Mouse (Mus musculus): ENCODE data around the gene Zfp94. TPM values are rescaled to one million over a fixed set of nuclear protein-coding genes. Genes with fewer than 3 reads are reported as not detected.
A peak's percentile ranks its signal among the peaks of the same experiment; 100 is the strongest.
"Not testable (repeated sequence)": the region's sequence is repeated elsewhere in the genome, so short reads cannot be mapped to it uniquely, and the experiment has no call there.

The Zfp94 gene
- polyA plus RNA-seq, 1 experiment from 2014 or later, result 10.4 TPM

GRCm38 (mm10) chr7:24290106-24290693 is 26.3 kb downstream of the Zfp94 start:
- Histone ChIP-seq H3K4me3 (no peak overlapping the region), H3K9ac (no peak overlapping the region), H3K4me2 (no peak overlapping the region), H3K9me3 (no peaks in the 10 kb centered on the region), H3K36me3 (peaks cover 57% of the 10 kb centered on the region), H3K27me3 (no peaks in the 10 kb centered on the region), H3K4me1 (no peaks in the 10 kb centered on the region), H3K27ac (no peak overlapping the region)
- WGBS, result 89% methylated on average over 4 of the region's 4 CpGs
- no peak for ATAC-seq (ENCODE audit: borderline replicate concordance, extremely low read depth, low FRiP score, low TSS enrichment)

- H3K9me3 ChIP-seq, result no peaks in the 10 kb centered on the region
- no peaks in the 10 kb centered on the region for H3K27me3 ChIP-seq
- H3K4me3 ChIP-seq, result no peak overlapping the region
- WGBS, result 85% methylated on average over 6 of the region's 6 CpGs
- H3K27ac ChIP-seq, result no peak overlapping the region
- H3K9ac ChIP-seq, result no peak overlapping the region
- no peak for ATAC-seq (ENCODE audit: borderline replicate concordance, extremely low read depth, low FRiP score, low TSS enrichment)
- peaks cover 42% of the 10 kb centered on the region for H3K36me3 ChIP-seq
- H3K4me1 ChIP-seq, result no peaks in the 10 kb centered on the region
- H3K4me2 ChIP-seq, result no peak overlapping the region
These were observed 28.0 kb downstream of the Zfp94 start for GRCm38 (mm10) chr7:24288512-24288911.

GRCm38 (mm10) chr7:24287670-24288069 is 28.8 kb downstream of the Zfp94 start:
- no peak overlapping the region for H3K9ac ChIP-seq
- H3K36me3 ChIP-seq, result peaks cover 35% of the 10 kb centered on the region
- 80% methylated on average over 5 of the region's 5 CpGs for WGBS
- no peak for ATAC-seq (ENCODE audit: borderline replicate concordance, extremely low read depth, low FRiP score, low TSS enrichment)
- no peak overlapping the region for H3K27ac ChIP-seq
- H3K4me1 ChIP-seq, result no peaks in the 10 kb centered on the region
- no peaks in the 10 kb centered on the region for H3K27me3 ChIP-seq
- H3K4me2 ChIP-seq, result no peak overlapping the region
- H3K4me3 ChIP-seq, result no peak overlapping the region
- no peaks in the 10 kb centered on the region for H3K9me3 ChIP-seq

GRCm38 (mm10) chr7:24286916-24287315 is 29.6 kb downstream of the Zfp94 start:
- Histone ChIP-seq H3K27ac (no peak overlapping the region), H3K9ac (no peak overlapping the region), H3K27me3 (no peaks in the 10 kb centered on the region), H3K4me1 (no peaks in the 10 kb centered on the region), H3K4me2 (no peak overlapping the region), H3K9me3 (no peaks in the 10 kb centered on the region), H3K4me3 (no peak overlapping the region), H3K36me3 (peaks cover 28% of the 10 kb centered on the region)
- no peak for ATAC-seq (ENCODE audit: borderline replicate concordance, extremely low read depth, low FRiP score, low TSS enrichment)
- WGBS, result 70% methylated on average over 4 of the region's 4 CpGs

GRCm38 (mm10) chr7:24286090-24286489 is 30.4 kb downstream of the Zfp94 start:
- Histone ChIP-seq H3K9me3 (no peaks in the 10 kb centered on the region), H3K36me3 (peaks cover 20% of the 10 kb centered on the region), H3K9ac (no peak overlapping the region), H3K4me1 (no peaks in the 10 kb centered on the region), H3K27me3 (no peaks in the 10 kb centered on the region), H3K4me2 (no peak overlapping the region), H3K27ac (no peak overlapping the region), H3K4me3 (no peak overlapping the region)
- ATAC-seq (ENCODE audit: borderline replicate concordance, extremely low read depth, low FRiP score, low TSS enrichment), result no peak
- 48% methylated on average over 4 of the region's 4 CpGs for WGBS

- Histone ChIP-seq H3K27me3 (no peaks in the 10 kb centered on the region), H3K9ac (no peak overlapping the region), H3K4me1 (no peaks in the 10 kb centered on the region), H3K9me3 (no peaks in the 10 kb centered on the region), H3K4me2 (no peak overlapping the region), H3K4me3 (no peak overlapping the region), H3K36me3 (no peaks in the 10 kb centered on the region; the same call in 1 of the 2 replicates), H3K27ac (no peak overlapping the region)
- no peak for ATAC-seq (ENCODE audit: borderline replicate concordance, extremely low read depth, low FRiP score, low TSS enrichment)
- 48% methylated on average over 4 of the region's 4 CpGs for WGBS
These were observed 35.7 kb downstream of the Zfp94 start for GRCm38 (mm10) chr7:24280858-24281145.

GRCm38 (mm10) chr7:24280031-24280857 is 36.2 kb downstream of the Zfp94 start:
- no peak for ATAC-seq (ENCODE audit: borderline replicate concordance, extremely low read depth, low FRiP score, low TSS enrichment)
- WGBS, result 52% methylated on average over 10 of the region's 10 CpGs
- no peak overlapping the region for H3K4me2 ChIP-seq

GRCm38 (mm10) chr7:24278771-24279170 is 37.7 kb downstream of the Zfp94 start:
- H3K36me3 ChIP-seq, result peaks cover 15% of the 10 kb centered on the region
- H3K9me3 ChIP-seq; H3K27ac ChIP-seq; H3K4me3 ChIP-seq; H3K4me2 ChIP-seq; H3K9ac ChIP-seq; ATAC-seq (ENCODE audit: borderline replicate concordance, extremely low read depth, low FRiP score, low TSS enrichment); H3K27me3 ChIP-seq; H3K4me1 ChIP-seq: not testable (repeated sequence)
- 84% methylated on average over 3 of the region's 3 CpGs for WGBS

More at GRCm38 (mm10) chr7:24280031-24280857, 36.2 kb downstream of the Zfp94 start:
- Histone ChIP-seq H3K36me3 (peaks cover 2% of the 10 kb centered on the region), H3K4me1 (no peaks in the 10 kb centered on the region), H3K4me3 (no peak overlapping the region), H3K27me3 (no peaks in the 10 kb centered on the region), H3K27ac (no peak overlapping the region), H3K9ac (no peak overlapping the region), H3K9me3 (no peaks in the 10 kb centered on the region)

- 0 out of 2 replicates have a peak, but pooled peaks cover 3% of the 10 kb centered on the region for H3K4me1 ChIP-seq
- no peak overlapping the region for H3K27ac ChIP-seq
- no peak for ATAC-seq (ENCODE audit: borderline replicate concordance, extremely low read depth, low FRiP score, low TSS enrichment)
- no peak overlapping the region for H3K4me2 ChIP-seq
- no peaks in the 10 kb centered on the region for H3K27me3 ChIP-seq
- H3K9me3 ChIP-seq, result no peaks in the 10 kb centered on the region
- no peak overlapping the region for H3K4me3 ChIP-seq
- no peak overlapping the region for H3K9ac ChIP-seq
- WGBS, result 95% methylated on average over 4 of the region's 4 CpGs
- peaks cover 22% of the 10 kb centered on the region for H3K36me3 ChIP-seq
These were observed 42.0 kb downstream of the Zfp94 start for GRCm38 (mm10) chr7:24274456-24274855.

GRCm38 (mm10) chr7:24271191-24271590 is 45.3 kb downstream of the Zfp94 start:
- Histone ChIP-seq H3K27me3 (no peaks in the 10 kb centered on the region), H3K9me3 (no peaks in the 10 kb centered on the region), H3K36me3 (peaks cover 22% of the 10 kb centered on the region), H3K4me2 (no peak overlapping the region), H3K4me3 (peak overlapping the region; percentile 66; the same call in 1 of the 2 replicates), H3K4me1 (0 out of 2 replicates have a peak, but pooled peaks cover 3% of the 10 kb centered on the region), H3K9ac (no peak overlapping the region), H3K27ac (no peak overlapping the region)
- no peak for ATAC-seq (ENCODE audit: borderline replicate concordance, extremely low read depth, low FRiP score, low TSS enrichment)
- WGBS, result 93% methylated on average over 6 of the region's 6 CpGs

GRCm38 (mm10) chr7:24270288-24270672 is 46.2 kb downstream of the Zfp94 start, which contains the start of gene Zfp93:
Zfp93 (plus strand) TSS chr7:24270420.
- WGBS, result 0% methylated on average over 12 of the region's 12 CpGs
- peak within 1 kb of the TSS; percentile 66 for H3K4me3 ChIP-seq
- H3K36me3 ChIP-seq, result peaks cover 20% of the 10 kb centered on the region
- H3K4me1 ChIP-seq, result 0 out of 2 replicates have a peak, but pooled peaks cover 3% of the 10 kb centered on the region
- H3K9me3 ChIP-seq, result no peaks in the 10 kb centered on the region
- H3K9ac ChIP-seq, result peak within 1 kb of the TSS; percentile 73
- peak; percentile 85 for ATAC-seq (ENCODE audit: borderline replicate concordance, extremely low read depth, low FRiP score, low TSS enrichment)
- peak within 1 kb of the TSS; percentile 58 for H3K27ac ChIP-seq
- H3K27me3 ChIP-seq, result no peaks in the 10 kb centered on the region
- peak within 1 kb of the TSS; percentile 71 for H3K4me2 ChIP-seq

- WGBS, result 31% methylated on average over 7 of the region's 7 CpGs
- H3K27me3 ChIP-seq, result no peaks in the 10 kb centered on the region
- H3K4me1 ChIP-seq, result 0 out of 2 replicates have a peak, but pooled peaks cover 3% of the 10 kb centered on the region
- H3K9ac ChIP-seq, result peak overlapping the region; percentile 73; the same call in 1 of the 2 replicates
- no peaks in the 10 kb centered on the region for H3K9me3 ChIP-seq
- H3K4me2 ChIP-seq, result peak overlapping the region; percentile 71
- peaks cover 15% of the 10 kb centered on the region for H3K36me3 ChIP-seq
- ATAC-seq (ENCODE audit: borderline replicate concordance, extremely low read depth, low FRiP score, low TSS enrichment), result peak; percentile 47; the same call in 1 of the 2 replicates
- no peak overlapping the region for H3K27ac ChIP-seq
- peak overlapping the region; percentile 66 for H3K4me3 ChIP-seq
These were observed 46.7 kb downstream of the Zfp94 start for GRCm38 (mm10) chr7:24269667-24270287.

All from lung, embryonic 15.5 days (tissue).